Mouse (Mus musculus) bone marrow, adult 2 months (tissue): ENCODE results near the gene Syt16. TPM values are rescaled to one million over a fixed set of nuclear protein-coding genes. Genes with fewer than 3 reads are reported as not detected.

Source experiments
- H3K27ac ChIP-seq: fragments of 200-500 bp; 2 replicates; pipeline ENCODE4 v1.5.1; 2012; ENCODE audit warnings: low read depth, mild to moderate bottlenecking, control low read depth, inconsistent platforms, low read length; ENCODE audit not compliant: control insufficient read depth, poor library complexity, insufficient read depth
- H3K4me1 ChIP-seq: fragments of 200-500 bp; 2 replicates; pipeline ENCODE4 v1.6.1; 2011; ENCODE audit warnings: low read length; ENCODE audit not compliant: control insufficient read depth, insufficient read depth
- H3K4me3 ChIP-seq: fragments of 200-500 bp; replicated peaks from 2 replicates; pipeline ENCODE3; 2011; ENCODE audit warnings: mild to moderate bottlenecking, low read depth, low read length, control low read depth; ENCODE audit not compliant: control insufficient read depth
- CTCF ChIP-seq: fragments of 200-500 bp; IDR thresholded peaks from 2 replicates; pipeline ENCODE4 v1.5.1; 2011; ENCODE audit warnings: low read length, control low read depth; ENCODE audit not compliant: control insufficient read depth, insufficient read depth
- POLR2A ChIP-seq: fragments of 200-500 bp; IDR thresholded peaks from 2 replicates; pipeline ENCODE4 v1.6.1; 2011; ENCODE audit warnings: low read depth, mild to moderate bottlenecking, control low read depth, low read length, borderline replicate concordance; ENCODE audit not compliant: control insufficient read depth
- WGBS: fragments of 180-500 bp; shearing (Covaris S2); methylation state at CpG from one replicate; pipeline ENCODE4 v1.1.7; 2018; 5-methylcytosine and 5-hydroxymethylcytosine counted together
- polyA plus RNA-seq: library from polyadenylated mRNA; stranded (reverse); fragments of >200 nt; gene quantifications from 2 replicates; pipeline ENCODE4 v1.2.4, GENCODE M21; 2011; ENCODE audit warnings: low replicate concordance; ENCODE audit not compliant: missing spikeins, insufficient read depth, insufficient read length

Gene Syt16
- polyA plus RNA-seq, 1 experiment = not detected

DNA sequence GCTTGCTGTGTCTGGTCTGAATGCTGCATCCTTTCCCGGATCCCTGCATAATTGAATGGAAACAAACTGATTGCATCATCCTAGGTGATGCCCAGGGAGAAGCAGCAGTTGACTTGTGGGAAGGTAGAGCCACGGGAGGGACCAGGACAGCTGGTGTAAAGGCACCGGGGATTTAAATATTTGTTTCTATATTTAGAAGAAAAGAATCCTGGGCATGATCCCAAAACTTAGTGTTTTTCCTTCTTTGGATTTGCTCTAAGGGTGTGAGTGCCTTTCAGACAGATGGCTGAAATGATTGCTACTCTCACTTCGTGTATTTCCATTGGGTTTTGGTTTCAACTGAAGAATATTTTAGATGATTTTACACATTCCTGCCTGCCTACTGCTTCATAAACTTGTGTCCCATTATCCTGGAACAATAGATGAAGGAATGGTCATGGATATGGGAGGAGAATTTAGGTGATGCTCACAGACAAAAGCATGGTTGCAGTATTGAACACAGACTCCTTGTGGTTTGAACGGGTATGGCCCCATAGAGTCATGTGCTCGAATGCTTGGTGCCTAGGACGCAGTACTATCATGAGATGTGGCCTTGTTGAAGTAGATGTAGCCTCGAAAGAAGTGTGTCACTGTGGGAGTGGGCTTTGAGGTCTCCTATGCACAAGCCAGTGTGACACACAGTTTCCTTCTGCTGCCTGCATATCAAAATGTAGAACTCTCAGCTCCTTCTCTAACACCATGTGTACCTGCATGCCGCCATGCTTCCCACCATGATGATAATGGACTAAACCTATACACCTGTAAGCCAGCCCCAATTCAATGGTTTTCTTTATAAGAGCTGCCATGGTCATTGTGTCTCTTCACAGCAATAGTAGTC, 306.2 kb downstream of the Syt16 start:
- TF ChIP-seq POLR2A (no peak), CTCF (no peak)
- 72% methylated on average over 9 of the region's 9 CpGs for WGBS

DNA sequence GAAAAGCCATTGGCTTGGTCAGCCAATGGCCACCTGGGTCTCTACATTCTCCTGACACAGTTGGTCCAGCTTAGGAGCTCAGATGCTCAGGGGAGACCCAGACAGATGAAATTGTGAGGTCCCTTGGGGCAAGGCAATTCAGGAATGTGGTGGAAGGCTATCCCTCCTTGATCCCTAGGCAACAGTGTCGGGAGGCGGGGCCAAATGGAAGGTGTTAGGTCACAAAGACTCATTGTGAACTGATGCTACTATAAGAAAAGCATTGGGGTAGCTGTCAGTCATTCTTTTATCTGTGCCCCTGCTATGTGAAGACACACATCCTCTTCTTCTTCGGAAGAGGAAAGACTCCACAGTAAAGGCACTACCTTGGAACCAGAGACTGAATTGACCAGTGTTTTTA, 315.1 kb downstream of the Syt16 start:
- TF ChIP-seq CTCF = no peak
- no peak for TF ChIP-seq POLR2A
- Histone ChIP-seq H3K4me1 (no peaks in the 10 kb centered on the region; the same call in 1 of the 2 replicates), H3K27ac (no peak overlapping the region), H3K4me3 (no peak overlapping the region)
- WGBS = 74% methylated on average over 3 of the region's 3 CpGs

More for the DNA sequence above, 306.2 kb downstream of the Syt16 start:
- H3K4me3 ChIP-seq = no peak overlapping the region
- no peaks in the 10 kb centered on the region for H3K4me1 ChIP-seq
- H3K27ac ChIP-seq = no peak overlapping the region

DNA sequence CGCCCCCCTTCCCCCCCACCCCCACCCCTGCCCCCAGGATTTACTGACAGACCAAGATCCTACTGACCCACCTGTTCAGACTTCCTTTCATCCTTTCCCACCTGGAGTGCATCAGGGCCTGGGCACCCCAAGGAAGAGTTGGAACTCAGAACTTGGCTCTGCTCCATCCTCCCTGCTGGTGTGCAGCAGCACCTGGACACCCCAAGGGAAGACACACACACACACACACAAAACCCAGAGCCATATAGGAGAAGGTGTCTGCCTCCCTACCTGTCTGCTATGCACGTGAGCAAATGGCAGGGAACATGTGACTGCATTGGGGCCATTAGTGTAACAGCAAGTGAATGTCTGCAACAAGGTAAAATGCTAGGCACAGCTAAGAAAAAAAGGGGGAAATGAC, 317.8 kb downstream of the Syt16 start:
- TF ChIP-seq POLR2A (no peak), CTCF (no peak)
- 73% methylated on average over 2 of the region's 2 CpGs for WGBS
- H3K4me1 ChIP-seq = no peaks in the 10 kb centered on the region; the same call in 1 of the 2 replicates
- H3K4me3 ChIP-seq = no peak overlapping the region
- H3K27ac ChIP-seq = no peak overlapping the region

DNA sequence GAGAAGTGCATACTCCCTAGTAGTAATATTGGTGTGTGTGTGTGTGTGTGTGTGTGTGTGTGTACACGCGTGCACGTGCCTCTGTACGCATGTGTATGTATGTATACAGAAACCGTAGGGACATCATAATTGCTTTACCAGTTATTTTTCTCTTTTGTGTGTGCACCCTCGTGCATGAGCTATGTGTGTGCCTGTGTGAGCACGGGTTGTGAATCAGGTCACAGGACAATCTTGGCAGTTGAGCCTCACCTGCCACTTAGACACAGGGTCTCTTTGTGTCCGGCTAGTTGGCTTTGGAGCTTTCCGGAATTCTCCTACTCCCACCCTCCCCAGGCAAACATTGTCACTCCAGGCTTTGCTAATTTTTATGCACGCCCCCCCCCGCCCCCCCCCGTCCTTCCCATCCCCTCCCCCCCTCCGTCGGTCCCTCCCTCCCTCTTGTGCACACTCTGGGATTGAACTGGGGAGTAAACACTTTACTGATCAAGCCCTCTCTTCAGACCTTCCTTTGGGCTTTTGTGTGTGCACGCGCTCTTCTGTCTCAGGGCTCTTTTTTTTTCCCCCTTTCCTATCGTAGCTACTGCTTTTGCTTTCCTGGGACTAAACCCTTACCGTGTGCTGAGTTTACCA, 319.0 kb downstream of the Syt16 start, which contains the start of gene Gm11042:
Gene Gm11042, minus strand, starts transcription at position 51 of the 630 bp plus-strand sequence.
- TF ChIP-seq POLR2A = no peak
- TF ChIP-seq CTCF = no peak
- Histone ChIP-seq H3K4me1 (no peaks in the 10 kb centered on the region; the same call in 1 of the 2 replicates), H3K27ac (no peak within 1 kb of the TSS), H3K4me3 (no peak within 1 kb of the TSS)
- 31% methylated on average over 17 of the region's 18 CpGs for WGBS

DNA sequence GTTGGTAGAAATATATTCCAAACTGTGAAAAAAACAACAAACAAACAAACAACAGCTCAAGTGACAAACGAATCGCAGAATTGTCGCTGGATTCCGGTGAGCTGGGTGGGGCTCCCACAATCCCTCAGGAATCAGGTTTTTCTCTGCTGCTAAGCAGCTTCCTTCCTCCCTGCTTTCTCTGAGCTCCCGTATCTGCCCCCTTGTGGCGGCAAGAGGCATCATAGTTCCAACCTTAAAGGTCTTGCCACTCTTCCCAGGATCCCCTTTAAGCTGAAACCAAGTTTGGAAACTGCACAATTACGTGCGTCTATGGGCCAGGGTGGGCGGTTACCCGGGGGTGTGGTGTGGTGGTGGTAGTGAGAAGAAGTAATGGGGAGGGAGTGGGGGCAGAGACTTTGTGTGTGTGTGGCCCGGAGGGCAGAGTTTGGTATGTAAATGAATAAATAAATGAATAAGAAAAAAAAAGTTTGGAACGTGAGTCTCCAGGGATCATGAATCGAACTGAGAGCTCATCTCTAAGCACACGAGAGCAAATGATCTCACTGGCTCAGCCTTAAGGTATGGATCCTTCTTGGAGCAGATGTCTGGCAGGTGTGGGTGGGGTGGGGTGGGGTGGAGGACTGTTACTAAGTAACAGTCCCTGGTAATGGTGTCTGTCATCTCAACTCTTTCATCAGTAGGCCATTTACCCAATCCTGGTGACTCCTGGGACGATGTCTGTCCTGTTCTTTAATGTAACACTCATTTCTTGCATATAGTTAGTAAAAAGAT, 319.7 kb downstream of the Syt16 start:
- Histone ChIP-seq H3K4me3 (no peak overlapping the region), H3K27ac (no peak overlapping the region), H3K4me1 (no peaks in the 10 kb centered on the region; the same call in 1 of the 2 replicates)
- TF ChIP-seq POLR2A = no peak
- peak; percentile 43 for TF ChIP-seq CTCF
- WGBS = 14% methylated on average over 15 of the region's 15 CpGs

DNA sequence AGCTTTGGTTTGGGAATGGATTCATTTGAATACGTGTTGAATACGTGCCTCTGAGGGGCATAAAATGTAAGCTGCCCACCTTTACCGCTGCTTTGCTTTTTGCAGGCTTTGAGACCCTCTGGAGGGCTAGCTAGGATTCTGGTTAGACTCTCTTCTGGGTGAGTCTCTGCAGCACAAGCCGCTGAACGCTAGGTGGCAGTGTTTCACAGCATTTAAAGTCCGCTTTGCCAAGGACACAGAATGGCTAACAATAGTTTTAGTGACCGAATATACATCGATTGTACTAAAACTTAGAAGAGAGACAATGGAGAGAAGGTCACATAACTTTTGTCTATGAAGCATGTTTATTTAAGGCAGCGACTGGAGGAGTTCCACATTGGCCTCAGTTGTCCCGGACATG, 322.9 kb downstream of the Syt16 start:
- H3K4me1 ChIP-seq = no peaks in the 10 kb centered on the region; the same call in 1 of the 2 replicates
- no peak overlapping the region for H3K4me3 ChIP-seq
- WGBS = 12% methylated on average over 10 of the region's 10 CpGs
- H3K27ac ChIP-seq = no peak overlapping the region
- TF ChIP-seq POLR2A (no peak), CTCF (peak; percentile 73)

DNA sequence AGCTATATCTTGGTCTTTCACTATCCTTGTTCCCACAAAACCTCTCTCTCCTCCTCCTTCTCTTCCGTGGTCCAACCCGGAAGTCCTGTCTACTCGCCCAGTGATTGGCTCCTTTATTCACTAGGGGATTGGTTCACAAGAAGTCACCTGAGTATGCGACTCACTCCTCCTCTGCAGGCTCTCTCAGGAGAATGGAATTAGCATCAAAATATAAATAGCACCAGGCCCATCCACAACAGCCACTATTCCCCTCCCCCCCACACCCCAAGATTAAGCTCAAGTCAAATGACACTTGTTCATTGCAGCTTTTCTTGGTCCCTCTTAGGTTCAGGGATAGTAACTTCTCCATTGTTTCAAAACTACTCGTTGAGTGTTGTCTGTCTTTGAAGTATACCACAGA, 324.5 kb downstream of the Syt16 start:
- TF ChIP-seq CTCF = no peak
- TF ChIP-seq POLR2A = no peak
- H3K4me1 ChIP-seq = no peaks in the 10 kb centered on the region; the same call in 1 of the 2 replicates
- WGBS = 70% methylated on average over 5 of the region's 5 CpGs

More for the DNA sequence above, 324.5 kb downstream of the Syt16 start:
- no peak overlapping the region for H3K27ac ChIP-seq
- H3K4me3 ChIP-seq = no peak overlapping the region

Other genes starting within 250 kb of the Syt16 start
- gene Hif1a, start 96.3 kb upstream of the Syt16 start, polyA plus RNA-seq = 4.4 and 10.4 TPM in 2 replicates
- gene Gm49321, start 60.0 kb upstream of the Syt16 start, polyA plus RNA-seq = not detected in 2 replicates
- 4.5 and 8.0 TPM in 2 replicates for gene Snapc1, start 33.2 kb upstream of the Syt16 start, polyA plus RNA-seq